Mouse (Mus musculus) kidney, embryonic 16.5 days (tissue): ENCODE measurements around the gene Fktn. TPM values are rescaled to one million over a fixed set of nuclear protein-coding genes. Genes with fewer than 3 reads are reported as not detected.

ENCODE experiments used
- ATAC-seq: fragments of 200-750 bp; cut with Nextera tagmentation; 2 replicates; pipeline ENCODE4 v1.8.0; 2017; ENCODE audit warnings: moderate TSS enrichment; ENCODE audit not compliant: low FRiP score, low TSS enrichment
- H3K27ac ChIP-seq: fragments of 300-500 bp; sonication (generic); 2 replicates; pipeline ENCODE4 v1.5.1; 2014; ENCODE audit warnings: low read length
- H3K27me3 ChIP-seq: fragments of 300-500 bp; sonication (generic); 2 replicates; pipeline ENCODE4 v1.6.1; 2014; ENCODE audit warnings: low read length, control low read depth, mixed read lengths; ENCODE audit not compliant: insufficient read depth
- H3K36me3 ChIP-seq: fragments of 300-500 bp; sonication (generic); 2 replicates; pipeline ENCODE4 v1.6.1; 2014; ENCODE audit warnings: low read length, control low read depth, mixed read lengths; ENCODE audit not compliant: insufficient read depth
- H3K4me1 ChIP-seq: fragments of 300-500 bp; sonication (generic); 2 replicates; pipeline ENCODE4 v1.6.1; 2014; ENCODE audit warnings: low read length, control low read depth, mixed read lengths; ENCODE audit not compliant: insufficient read depth
- H3K4me2 ChIP-seq: fragments of 300-500 bp; sonication (generic); replicated peaks from 2 replicates; pipeline ENCODE4 v1.6.1; 2014; ENCODE audit warnings: low read depth, low read length
- H3K4me3 ChIP-seq: fragments of 300-500 bp; sonication (generic); 2 replicates; pipeline ENCODE4 v1.5.1; 2014; ENCODE audit warnings: mild to moderate bottlenecking, low read length
- H3K9ac ChIP-seq: fragments of 300-500 bp; sonication (generic); replicated peaks from 2 replicates; pipeline ENCODE4 v1.6.1; 2014; ENCODE audit warnings: low read length
- H3K9me3 ChIP-seq: fragments of 300-500 bp; sonication (generic); 2 replicates; pipeline ENCODE4 v1.6.1; 2016; ENCODE audit warnings: low read length, control low read depth
- WGBS: fragments of 180-500 bp; shearing (Covaris S2); extraction: QIAGEN DNeasy Blood & Tissue Kit; methylation state at CpG from one replicate; pipeline ENCODE4 v1.1.7; 2014; 5-methylcytosine and 5-hydroxymethylcytosine counted together
- polyA plus RNA-seq: library from polyadenylated mRNA; unstranded; fragments of >200 nt; fragmentation: Nextera tagmentation; extraction: Ambion mirVana; gene quantifications from 2 replicates; pipeline ENCODE4 v1.2.1, GENCODE M21; 2015

The Fktn gene
- polyA plus RNA-seq, 1 experiment from 2014 or later = 19.7 TPM

DNA sequence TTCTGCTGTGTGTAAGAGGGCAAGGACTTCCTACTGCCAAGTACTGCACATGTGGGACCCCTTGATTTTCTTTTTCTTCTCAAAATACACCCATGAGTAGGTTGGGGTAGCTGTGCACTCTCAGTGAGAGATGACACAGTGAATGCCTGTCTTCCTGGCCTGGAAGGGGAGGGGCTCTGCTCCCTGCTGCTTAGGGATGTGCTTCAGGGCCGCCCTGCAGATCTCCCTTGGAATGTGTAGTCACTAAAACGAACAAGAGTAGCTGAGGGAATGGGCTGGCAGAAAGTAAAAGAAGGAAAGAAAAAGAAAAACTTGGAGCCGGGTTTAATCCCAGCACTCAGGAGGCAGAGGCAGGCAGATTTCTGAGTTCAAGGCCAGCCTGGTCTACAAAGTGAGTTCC lies 48.7 kb downstream of the Fktn start:
- WGBS = 68% methylated on average over 3 of the region's 3 CpGs
- no peaks in the 10 kb centered on the region for H3K27me3 ChIP-seq
- no peaks in the 10 kb centered on the region for H3K9me3 ChIP-seq
- H3K27ac ChIP-seq = no peak overlapping the region
- no peaks in the 10 kb centered on the region for H3K4me1 ChIP-seq
- peaks cover 25% of the 10 kb centered on the region for H3K36me3 ChIP-seq
- no peak overlapping the region for H3K9ac ChIP-seq
- H3K4me3 ChIP-seq = no peak overlapping the region
- no peak overlapping the region for H3K4me2 ChIP-seq
- no peak for ATAC-seq

DNA sequence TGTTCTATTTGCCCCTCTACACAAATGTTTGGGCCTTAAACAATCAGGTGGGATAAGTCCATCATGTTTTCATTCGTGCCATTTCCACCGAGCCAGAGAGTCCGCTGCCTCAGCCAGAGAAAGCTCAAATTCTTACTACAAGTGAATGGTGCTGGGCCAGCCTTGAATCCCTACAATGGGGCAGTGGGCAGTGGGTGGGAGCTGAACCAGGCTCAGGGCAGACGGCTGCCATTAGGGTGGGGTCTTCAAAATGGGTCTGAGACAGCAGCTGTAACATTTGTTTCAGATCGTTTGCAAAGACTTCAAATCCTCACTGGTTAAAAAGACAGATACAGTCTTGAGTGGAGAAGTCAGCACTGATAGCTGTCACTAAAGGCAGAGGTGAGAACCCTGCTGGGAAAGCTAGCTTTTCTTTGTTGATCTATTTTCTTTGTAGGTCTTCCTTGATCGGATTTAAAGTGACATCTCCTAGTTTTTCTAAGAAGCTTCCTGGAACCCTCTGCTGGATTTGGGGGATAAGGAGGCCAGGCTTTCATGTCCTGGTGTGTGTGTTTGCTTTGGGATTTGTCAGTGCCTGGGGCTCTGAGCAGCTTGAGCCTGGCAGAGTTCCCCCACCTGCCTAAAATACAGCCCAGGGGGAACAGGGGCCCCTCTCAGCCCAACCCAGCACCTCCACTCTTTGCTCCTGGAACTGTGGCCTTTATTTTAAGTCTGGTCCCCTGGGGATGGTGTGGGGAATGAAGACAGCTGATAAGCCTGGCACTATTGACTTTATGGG lies 57.3 kb downstream of the Fktn start:
- no peak overlapping the region for H3K27ac ChIP-seq
- no peak overlapping the region for H3K4me3 ChIP-seq
- 40% methylated on average over 6 of the region's 6 CpGs for WGBS
- H3K9me3 ChIP-seq = no peaks in the 10 kb centered on the region
- no peak for ATAC-seq
- no peak overlapping the region for H3K4me2 ChIP-seq
- no peak overlapping the region for H3K9ac ChIP-seq
- H3K27me3 ChIP-seq = no peaks in the 10 kb centered on the region; the same call in 1 of the 2 replicates
- no peaks in the 10 kb centered on the region for H3K4me1 ChIP-seq
- H3K36me3 ChIP-seq = no peaks in the 10 kb centered on the region

DNA sequence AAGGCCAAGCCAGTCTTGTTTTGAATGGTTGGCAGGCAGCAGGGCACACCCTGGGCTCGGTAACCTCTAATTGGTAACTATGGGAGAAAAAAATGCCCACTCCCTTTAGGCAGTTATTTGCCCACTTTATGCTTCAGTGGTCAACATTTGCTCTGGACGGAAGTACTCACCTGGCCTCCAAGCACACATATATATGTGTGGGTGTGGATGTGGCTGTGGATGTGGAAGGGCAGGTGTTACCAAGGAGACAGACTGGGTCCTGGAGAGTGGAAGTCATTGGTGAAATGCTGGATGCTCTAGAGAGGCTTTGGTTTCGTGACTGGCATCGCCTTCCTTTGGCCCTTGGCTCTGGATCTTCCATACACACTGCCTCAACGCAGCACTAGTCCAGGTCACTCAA lies 58.2 kb downstream of the Fktn start:
- 63% methylated on average over 5 of the region's 5 CpGs for WGBS
- ATAC-seq = no peak
- H3K4me3 ChIP-seq = no peak overlapping the region

DNA sequence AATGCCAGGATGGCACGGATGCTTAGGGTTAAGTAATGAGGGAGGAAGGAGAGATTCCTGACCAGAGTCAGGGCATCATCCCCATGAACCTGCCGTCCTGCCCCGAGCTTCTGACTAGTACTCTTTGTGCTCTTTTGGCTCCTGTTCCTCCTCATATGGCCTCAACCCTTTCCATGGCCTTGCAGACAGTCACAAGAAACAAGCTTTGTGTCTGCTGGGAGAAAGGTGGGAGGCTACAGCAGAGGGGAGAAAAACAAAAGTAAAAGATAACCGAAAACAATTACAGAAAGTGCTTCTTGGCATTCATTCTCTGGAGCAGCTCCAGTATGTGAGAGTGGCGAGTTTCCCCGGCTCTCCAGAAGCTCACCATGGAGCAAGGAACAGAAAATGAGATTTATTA lies 60.1 kb downstream of the Fktn start:
- 58% methylated on average over 6 of the region's 6 CpGs for WGBS
- ATAC-seq = no peak

More for the DNA sequence above, 58.2 kb downstream of the Fktn start:
- Histone ChIP-seq H3K4me1 (no peaks in the 10 kb centered on the region), H3K9me3 (no peaks in the 10 kb centered on the region), H3K27ac (no peak overlapping the region), H3K27me3 (peaks cover 5% of the 10 kb centered on the region), H3K9ac (no peak overlapping the region), H3K36me3 (no peaks in the 10 kb centered on the region), H3K4me2 (no peak overlapping the region)

DNA sequence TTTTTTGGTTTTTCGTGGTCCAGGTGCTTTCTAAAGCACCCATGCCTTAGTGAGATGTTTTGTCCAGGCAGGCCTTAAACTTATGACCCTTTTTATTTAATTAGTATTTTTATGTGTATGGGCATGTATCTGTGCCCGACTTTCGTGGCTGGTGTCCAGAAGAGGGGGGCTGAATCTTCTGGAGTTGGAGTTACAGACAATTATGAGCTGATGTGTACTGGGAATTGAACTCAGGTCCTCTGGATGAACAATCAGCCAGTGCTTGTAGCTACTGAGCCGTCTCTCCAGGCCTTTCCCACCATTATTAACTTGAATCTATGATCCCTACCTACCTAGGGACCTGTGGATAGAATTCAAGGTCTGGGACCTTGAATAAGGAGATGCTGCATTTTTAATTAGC lies 67.6 kb downstream of the Fktn start:
- H3K27me3 ChIP-seq = peaks cover 4% of the 10 kb centered on the region
- no peak for ATAC-seq
- H3K4me3 ChIP-seq = no peak overlapping the region
- no peak overlapping the region for H3K27ac ChIP-seq
- H3K9me3 ChIP-seq = no peaks in the 10 kb centered on the region
- no peak overlapping the region for H3K9ac ChIP-seq
- H3K4me2 ChIP-seq = no peak overlapping the region
- H3K4me1 ChIP-seq = peaks cover 11% of the 10 kb centered on the region
- no peaks in the 10 kb centered on the region for H3K36me3 ChIP-seq
- WGBS = 82% methylated on average over 4 of the region's 4 CpGs

More for the DNA sequence above, 60.1 kb downstream of the Fktn start:
- no peak overlapping the region for H3K4me2 ChIP-seq
- H3K36me3 ChIP-seq = no peaks in the 10 kb centered on the region
- H3K27me3 ChIP-seq = peaks cover 5% of the 10 kb centered on the region
- no peaks in the 10 kb centered on the region for H3K9me3 ChIP-seq
- no peak overlapping the region for H3K4me3 ChIP-seq
- no peak overlapping the region for H3K27ac ChIP-seq
- no peaks in the 10 kb centered on the region for H3K4me1 ChIP-seq
- H3K9ac ChIP-seq = no peak overlapping the region

DNA sequence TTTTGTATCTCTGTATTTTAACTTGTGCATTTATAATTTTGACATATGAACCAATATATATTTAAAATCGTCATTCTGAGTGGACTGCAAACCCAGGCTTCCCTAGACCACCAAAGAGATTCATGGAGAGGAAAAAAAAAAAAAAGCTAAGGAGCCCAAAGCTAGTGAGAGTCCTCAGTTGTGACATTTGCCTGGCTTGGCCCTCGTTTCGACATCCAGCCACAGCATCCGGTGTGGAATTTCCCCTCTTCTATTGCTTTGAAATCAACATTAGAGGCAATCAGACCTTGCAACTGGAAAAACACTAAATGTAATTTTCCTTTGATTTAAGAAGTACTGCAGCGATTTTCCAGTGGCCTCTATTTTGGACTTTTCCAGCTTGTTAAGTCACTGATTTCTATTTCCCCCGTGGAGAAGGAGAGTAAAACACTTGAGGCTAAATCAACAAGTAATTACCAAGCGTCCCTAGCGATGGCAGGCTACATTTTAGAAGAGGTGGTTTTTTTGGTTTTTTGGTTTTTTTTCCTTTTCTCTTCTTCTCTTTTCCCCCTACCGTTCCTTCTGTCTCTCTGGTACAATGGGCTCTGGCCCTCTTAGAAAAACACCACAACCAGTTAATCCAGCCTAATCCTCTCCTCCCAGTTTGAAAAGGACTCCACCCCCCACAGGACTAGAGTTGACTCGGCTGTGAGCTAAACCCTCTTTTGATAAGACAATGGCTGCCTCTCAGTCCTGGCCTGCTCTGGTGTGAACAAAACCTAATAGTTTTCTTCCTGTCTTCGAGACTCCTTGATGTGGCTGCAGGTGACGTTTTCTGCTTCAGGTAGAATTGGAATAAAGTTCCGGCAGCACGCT lies 68.6 kb downstream of the Fktn start:
- Histone ChIP-seq H3K9ac (no peak overlapping the region), H3K36me3 (no peaks in the 10 kb centered on the region), H3K4me3 (no peak overlapping the region), H3K27me3 (no peaks in the 10 kb centered on the region; the same call in 1 of the 2 replicates), H3K27ac (no peak overlapping the region), H3K4me1 (peaks cover 11% of the 10 kb centered on the region), H3K4me2 (no peak overlapping the region), H3K9me3 (no peaks in the 10 kb centered on the region)
- WGBS = 34% methylated on average over 14 of the region's 14 CpGs
- ATAC-seq = no peak

DNA sequence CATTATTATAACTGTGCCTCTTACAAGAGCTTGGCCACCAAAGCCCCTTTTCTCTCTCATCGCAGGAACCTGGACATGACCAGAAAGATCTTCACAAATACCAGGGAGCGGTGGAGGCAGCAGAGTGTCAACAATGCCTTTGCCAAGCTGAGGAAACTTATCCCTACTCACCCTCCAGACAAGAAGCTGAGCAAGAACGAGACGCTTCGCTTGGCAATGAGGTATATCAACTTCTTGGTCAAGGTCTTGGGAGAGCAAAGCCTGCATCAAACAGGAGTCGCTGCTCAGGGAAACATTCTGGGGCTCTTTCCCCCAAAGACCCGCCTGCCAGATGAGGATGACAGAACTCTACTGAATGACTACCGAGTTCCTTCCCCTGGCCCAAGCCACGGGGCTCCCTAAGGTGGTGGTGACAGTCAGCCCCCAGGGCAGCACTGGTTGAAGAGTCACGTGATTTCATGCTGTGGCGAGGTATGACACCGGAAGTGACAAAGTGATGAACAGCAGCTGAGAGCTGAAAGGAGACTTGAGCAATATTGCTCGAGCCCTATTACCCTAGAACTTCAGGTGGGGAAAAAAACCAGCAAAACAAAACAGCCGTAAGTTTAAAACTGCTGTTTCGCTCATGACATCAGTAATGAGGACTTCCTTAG lies 72.1 kb downstream of the Fktn start:
- Histone ChIP-seq H3K9me3 (no peaks in the 10 kb centered on the region), H3K9ac (no peak overlapping the region), H3K27me3 (no peaks in the 10 kb centered on the region), H3K4me1 (no peaks in the 10 kb centered on the region), H3K4me3 (no peak overlapping the region), H3K36me3 (no peaks in the 10 kb centered on the region), H3K27ac (no peak overlapping the region), H3K4me2 (no peak overlapping the region)
- ATAC-seq = no peak
- WGBS = 81% methylated on average over 15 of the region's 15 CpGs

DNA sequence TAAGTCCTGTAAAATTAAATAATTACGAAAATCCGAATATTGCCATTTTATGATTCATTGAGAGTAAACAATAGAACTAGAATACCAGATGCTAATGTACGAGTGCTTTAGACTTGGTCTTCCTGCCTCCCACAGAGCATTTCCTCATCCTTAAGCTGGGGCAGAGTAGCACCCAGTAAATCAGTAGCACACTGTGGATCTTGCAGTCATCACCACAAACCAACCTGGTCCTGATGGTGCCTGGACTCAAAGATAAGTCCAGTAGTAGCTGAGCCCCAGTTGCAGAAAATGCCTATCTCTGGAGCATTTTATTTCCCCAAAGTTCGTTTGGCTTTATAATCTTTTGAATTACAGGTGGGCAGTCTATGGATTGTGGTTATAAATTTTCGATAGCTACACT lies 73.1 kb downstream of the Fktn start:
- H3K36me3 ChIP-seq = no peaks in the 10 kb centered on the region
- no peaks in the 10 kb centered on the region for H3K4me1 ChIP-seq
- H3K27ac ChIP-seq = no peak overlapping the region
- H3K4me2 ChIP-seq = no peak overlapping the region
- WGBS = 77% methylated on average over 5 of the region's 5 CpGs
- no peaks in the 10 kb centered on the region for H3K9me3 ChIP-seq
- H3K27me3 ChIP-seq = no peaks in the 10 kb centered on the region
- no peak overlapping the region for H3K9ac ChIP-seq
- no peak overlapping the region for H3K4me3 ChIP-seq
- no peak for ATAC-seq

DNA sequence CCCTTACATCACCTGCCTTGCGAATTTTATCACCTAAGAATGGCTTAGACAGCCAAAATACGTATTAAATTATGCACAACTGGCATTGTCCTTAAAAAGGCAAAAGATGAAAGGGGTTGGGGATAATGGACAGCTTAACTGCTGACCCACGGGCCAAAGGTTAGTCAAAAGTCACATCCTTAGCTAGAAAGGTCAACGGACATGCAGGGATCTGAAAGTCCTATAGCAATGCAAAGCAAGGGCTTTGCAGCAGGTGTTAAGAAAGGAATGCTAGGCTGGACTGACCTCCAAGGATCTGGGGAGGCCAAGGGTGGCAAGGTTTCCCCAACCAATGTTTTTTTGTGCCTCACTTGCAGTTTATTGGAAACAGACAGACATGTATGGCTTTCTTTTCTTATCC lies 75.5 kb downstream of the Fktn start:
- no peaks in the 10 kb centered on the region for H3K36me3 ChIP-seq
- no peaks in the 10 kb centered on the region for H3K4me1 ChIP-seq
- 21% methylated on average over 4 of the region's 4 CpGs for WGBS
- H3K9me3 ChIP-seq = no peaks in the 10 kb centered on the region
- H3K9ac ChIP-seq = no peak overlapping the region
- H3K27me3 ChIP-seq = no peaks in the 10 kb centered on the region
- H3K27ac ChIP-seq = no peak overlapping the region
- no peak overlapping the region for H3K4me2 ChIP-seq
- no peak overlapping the region for H3K4me3 ChIP-seq
- ATAC-seq = no peak
